Mouse (Mus musculus) myocyte (in vitro differentiated cells): ENCODE measurements around the gene Ccdc86.

Experiments used
- CEBPB ChIP-seq: IDR thresholded peaks from 2 replicates; pipeline ENCODE4 v1.6.1; 2011; ENCODE audit warnings: mild to moderate bottlenecking, moderate library complexity; ENCODE audit not compliant: poor library complexity, insufficient read depth, severe bottlenecking
- E2F4 ChIP-seq: IDR thresholded peaks from one replicate; pipeline ENCODE4 v1.6.1; 2011; ENCODE audit warnings: mild to moderate bottlenecking, control low read depth, moderate library complexity; ENCODE audit not compliant: insufficient read depth
- MAX ChIP-seq: IDR thresholded peaks from one replicate; pipeline ENCODE4 v1.6.1; 2011; ENCODE audit warnings: low read depth, mild to moderate bottlenecking, control low read depth
- MYOD1 ChIP-seq, 3 experiments: IDR thresholded peaks; one replicate each; pipeline ENCODE4 v1.6.1; 2011; ENCODE audit warnings: control low read depth in 2 of 3, low read depth in 2 of 3, mild to moderate bottlenecking in 2 of 3, moderate library complexity in 1 of 3; ENCODE audit not compliant: insufficient read length in 2 of 3, control insufficient read depth in 1 of 3
- MYOG ChIP-seq, 3 experiments: IDR thresholded peaks; one replicate each; pipeline ENCODE4 v1.6.1; 2011; ENCODE audit warnings: control low read depth in 2 of 3, low read depth in 2 of 3, mild to moderate bottlenecking in 2 of 3; ENCODE audit not compliant: insufficient read length in 2 of 3, control insufficient read depth in 1 of 3, insufficient read depth in 1 of 3
- POLR2A ChIP-seq: IDR thresholded peaks from one replicate; pipeline ENCODE4 v1.6.1; 2011; ENCODE audit warnings: low read depth, mild to moderate bottlenecking, control low read depth, moderate library complexity; ENCODE audit not compliant: insufficient read length
- POLR2AphosphoS2 ChIP-seq: IDR thresholded peaks from one replicate; pipeline ENCODE4 v1.6.1; 2011; ENCODE audit warnings: low read depth, control low read depth; ENCODE audit not compliant: insufficient read length
- REST ChIP-seq: IDR thresholded peaks from one replicate; pipeline ENCODE4 v1.6.1; 2011; ENCODE audit warnings: mild to moderate bottlenecking, control low read depth, moderate library complexity; ENCODE audit not compliant: insufficient read depth, insufficient read length
- SRF ChIP-seq: IDR thresholded peaks from one replicate; pipeline ENCODE4 v1.6.1; 2011; ENCODE audit warnings: low read depth; ENCODE audit not compliant: control insufficient read depth, insufficient read length
- TCF12 ChIP-seq: IDR thresholded peaks from one replicate; pipeline ENCODE4 v1.6.1; 2011; ENCODE audit warnings: mild to moderate bottlenecking, control low read depth; ENCODE audit not compliant: poor library complexity, insufficient read depth, severe bottlenecking
- TCF3 ChIP-seq: IDR thresholded peaks from one replicate; pipeline ENCODE4 v1.6.1; 2011; ENCODE audit warnings: low read depth, control low read depth; ENCODE audit not compliant: insufficient read length
- USF1 ChIP-seq: IDR thresholded peaks from one replicate; pipeline ENCODE4 v1.6.1; 2011; ENCODE audit warnings: low read depth, mild to moderate bottlenecking, control low read depth, moderate library complexity

GRCm38 (mm10) chr19:10916506-10916905, 32.6 kb downstream of the Ccdc86 start:
- TF ChIP-seq POLR2A = no peak
- TF ChIP-seq CEBPB = no peak
- no peak for TF ChIP-seq TCF12
- TF ChIP-seq MAX = no peak
- no peak for TF ChIP-seq SRF
- no peak for TF ChIP-seq USF1
- TF ChIP-seq E2F4 = no peak
- no peak for TF ChIP-seq TCF3
- no peak for TF ChIP-seq POLR2AphosphoS2
- no peak for TF ChIP-seq MYOD1 (IDR thresholded peaks at IDR 0.05; ENCODE audit: control insufficient read depth in 1 of 3, insufficient read length in 2 of 3, low read depth in 2 of 3)
- no peak for TF ChIP-seq REST
- no peak for TF ChIP-seq MYOG (IDR thresholded peaks at IDR 0.05; ENCODE audit: control insufficient read depth in 1 of 3, insufficient read depth in 1 of 3, insufficient read length in 2 of 3, low read depth in 2 of 3)
